Mouse (Mus musculus): ENCODE measurements at regions not wholly inside any gene's neighbourhood (a gene's known extent, or its start where the extent isn't known, plus 50 kb on each side); places are given as distances from the start of the nearest gene placed in this dataset.

DNA sequence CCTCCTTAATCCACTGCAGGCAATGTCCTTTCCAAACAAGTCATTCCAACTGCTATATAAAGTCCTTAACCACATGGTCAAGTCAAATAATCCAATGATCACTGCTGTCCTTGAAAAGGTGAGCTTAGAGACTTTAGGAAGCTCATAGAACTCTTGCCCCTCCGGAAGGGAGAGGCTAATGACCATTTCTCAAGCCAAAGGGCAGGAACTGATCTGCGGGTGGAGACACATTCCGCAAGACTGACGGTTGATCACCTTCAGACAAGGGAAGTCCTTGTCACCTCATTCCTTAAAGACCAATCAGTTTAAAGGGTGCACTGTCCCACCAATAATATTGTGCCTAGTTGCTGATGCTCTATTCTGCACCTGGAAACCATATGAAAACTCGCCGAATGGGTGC lies 96.4 kb upstream of the Id4 start:
- H3K27ac ChIP-seq: peak overlapping the region; percentile 22; the same call in 1 of the 2 replicates
- no peak overlapping the region for H3K4me3 ChIP-seq
- no peaks in the 10 kb centered on the region for H3K27me3 ChIP-seq (ENCODE audit: poor library complexity, severe bottlenecking)
- no peaks in the 10 kb centered on the region for H3K9me3 ChIP-seq
- H3K36me3 ChIP-seq (replicated peaks): no peaks in the 10 kb centered on the region
- no peak for DNase-seq (ENCODE audit: extremely low spot score, low spot score)
- H3K4me1 ChIP-seq: peaks cover 44% of the 10 kb centered on the region
- WGBS: 94% methylated on average over 6 of the region's 6 CpGs

DNA sequence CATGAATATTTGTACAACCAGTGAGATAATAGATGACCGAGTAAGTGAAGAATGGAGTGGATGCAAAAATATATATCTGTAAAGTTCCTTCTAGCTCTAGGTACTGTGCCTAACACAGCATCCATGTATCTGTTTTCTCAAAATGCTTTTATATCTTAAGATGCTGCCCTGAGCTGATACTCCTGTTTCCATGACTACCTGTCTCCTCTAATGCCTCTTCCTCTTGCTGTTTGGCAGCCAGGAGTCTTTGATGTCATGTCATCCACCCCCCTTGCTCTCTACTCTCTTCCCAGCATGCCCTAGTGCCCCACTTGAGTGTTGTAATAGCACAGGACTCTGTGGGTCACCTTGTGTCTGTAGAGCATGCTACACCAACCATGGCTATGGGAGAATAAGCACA lies 95.2 kb upstream of the Id4 start:
- Histone ChIP-seq H3K9me3 (no peaks in the 10 kb centered on the region), H3K36me3 (replicated peaks) (no peaks in the 10 kb centered on the region), H3K27ac (peak overlapping the region; percentile 53), H3K4me1 (peaks cover 38% of the 10 kb centered on the region), H3K4me3 (no peak overlapping the region), H3K27me3 (ENCODE audit: poor library complexity, severe bottlenecking) (no peaks in the 10 kb centered on the region)
- 93% methylated on average over 1 of the region's 1 CpGs for WGBS
- DNase-seq (ENCODE audit: extremely low spot score, low spot score): no peak

- Histone ChIP-seq H3K9me3 (no peaks in the 10 kb centered on the region), H3K4me3 (no peak overlapping the region), H3K27ac (peak overlapping the region; percentile 65; the same call in 1 of the 2 replicates), H3K4me1 (peaks cover 44% of the 10 kb centered on the region), H3K36me3 (replicated peaks) (no peaks in the 10 kb centered on the region), H3K27me3 (ENCODE audit: poor library complexity, severe bottlenecking) (no peaks in the 10 kb centered on the region)
- 28% methylated on average over 8 of the region's 8 CpGs for whole genome bisulfite sequencing
- no peak for DNase-seq (ENCODE audit: extremely low spot score, low spot score)
These were observed 93.1 kb upstream of the Id4 start for GRCm38 (mm10) chr13:48167976-48168375.

DNA sequence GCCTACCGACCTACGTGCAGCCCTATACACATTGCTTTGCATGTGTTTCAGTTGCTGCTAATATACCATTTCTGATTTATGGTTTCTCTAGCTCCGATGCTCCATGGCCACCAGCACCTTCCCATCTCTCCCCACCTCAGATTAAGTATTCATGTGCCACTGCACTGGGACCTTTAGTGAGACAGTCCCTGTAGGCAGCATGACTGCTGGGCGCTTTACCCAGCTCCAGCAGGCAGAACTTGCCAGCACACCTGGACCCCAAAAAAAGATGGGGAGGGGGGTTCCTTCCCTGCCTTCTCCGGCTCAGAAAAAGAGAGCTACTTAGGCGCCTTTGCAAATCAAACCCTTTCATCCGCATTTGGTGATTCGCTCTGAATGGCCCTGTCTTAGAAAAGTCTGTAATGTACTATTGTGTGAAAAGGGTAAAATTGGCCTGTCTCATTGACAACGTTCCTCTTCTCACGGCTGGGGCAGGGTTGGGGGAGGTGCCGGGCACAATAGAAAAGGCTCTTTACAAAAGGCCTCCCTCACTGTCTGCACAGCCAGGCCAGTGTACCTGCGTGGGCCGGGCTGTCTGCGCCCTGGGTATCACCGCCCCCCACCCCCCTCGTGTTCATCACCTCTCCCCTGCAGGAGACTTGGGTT lies 89.6 kb upstream of the Id4 start:
- peak overlapping the region; percentile 11; the same call in 1 of the 2 replicates for H3K4me3 ChIP-seq
- 24% methylated on average over 16 of the region's 16 CpGs for WGBS
- peak; percentile 41 for DNase-seq (ENCODE audit: extremely low spot score, low spot score)

DNA sequence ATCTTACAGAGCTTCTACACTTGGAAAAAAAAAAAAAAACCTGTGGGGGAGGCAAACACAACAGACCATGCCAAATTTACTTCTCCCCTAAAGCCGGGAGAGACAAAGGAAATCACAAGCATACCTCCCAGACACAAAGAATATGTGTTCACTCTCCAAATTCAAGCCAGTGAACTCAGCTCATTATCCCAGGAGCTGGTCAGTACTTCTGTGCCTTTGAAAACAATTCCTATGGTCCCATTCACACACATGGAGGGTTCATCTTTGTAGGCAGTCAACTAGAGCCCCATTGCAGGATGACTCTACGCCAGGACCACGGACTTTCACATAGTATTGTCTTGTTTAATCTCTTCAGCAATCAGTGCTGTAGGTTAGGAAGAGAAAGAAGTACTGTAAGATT lies 89.0 kb upstream of the Id4 start:
- H3K27ac ChIP-seq: peak overlapping the region; percentile 90
- H3K4me1 ChIP-seq: peaks cover 48% of the 10 kb centered on the region
- H3K4me3 ChIP-seq: peak overlapping the region; percentile 11; the same call in 1 of the 2 replicates
- no peaks in the 10 kb centered on the region for H3K27me3 ChIP-seq (ENCODE audit: poor library complexity, severe bottlenecking)
- no peak for DNase-seq (ENCODE audit: extremely low spot score, low spot score)
- WGBS: 28% methylated on average over 3 of the region's 3 CpGs
- H3K9me3 ChIP-seq: no peaks in the 10 kb centered on the region
- H3K36me3 ChIP-seq (replicated peaks): no peaks in the 10 kb centered on the region

More for the DNA sequence above, 89.6 kb upstream of the Id4 start:
- no peaks in the 10 kb centered on the region for H3K9me3 ChIP-seq
- H3K27ac ChIP-seq: peak overlapping the region; percentile 90
- H3K27me3 ChIP-seq (ENCODE audit: poor library complexity, severe bottlenecking): no peaks in the 10 kb centered on the region
- H3K4me1 ChIP-seq: peaks cover 48% of the 10 kb centered on the region
- no peaks in the 10 kb centered on the region for H3K36me3 ChIP-seq (replicated peaks)

DNA sequence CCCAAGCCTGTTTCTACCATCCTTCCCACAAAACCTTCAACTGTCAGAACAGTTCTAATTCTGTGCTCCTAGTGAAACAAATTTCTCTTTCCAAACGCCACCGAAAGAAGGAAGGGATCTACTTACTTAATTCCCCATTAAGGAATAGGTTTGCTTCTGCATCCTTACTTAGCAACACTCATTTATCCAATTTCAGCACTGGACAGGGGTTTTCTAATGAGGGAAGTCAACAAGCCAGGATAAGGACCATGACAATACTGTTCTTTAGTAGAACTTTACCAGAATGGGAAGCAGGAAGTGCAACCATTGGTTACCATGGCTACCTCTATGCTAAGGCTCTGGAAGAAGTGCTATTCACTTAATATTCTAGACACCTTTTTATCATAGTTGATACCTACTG lies 68.6 kb upstream of the Id4 start:
- Histone ChIP-seq H3K36me3 (replicated peaks) (no peaks in the 10 kb centered on the region), H3K27ac (no peak overlapping the region), H3K4me3 (no peak overlapping the region), H3K9me3 (no peaks in the 10 kb centered on the region), H3K27me3 (ENCODE audit: poor library complexity, severe bottlenecking) (no peaks in the 10 kb centered on the region), H3K4me1 (no peaks in the 10 kb centered on the region)
- 88% methylated on average over 2 of the region's 2 CpGs for WGBS
- no peak for DNase-seq (ENCODE audit: extremely low spot score, low spot score)

- H3K4me1 ChIP-seq: no peaks in the 10 kb centered on the region
- H3K4me3 ChIP-seq: no peak overlapping the region
- H3K36me3 ChIP-seq (replicated peaks): no peaks in the 10 kb centered on the region
- no peak for DNase-seq (ENCODE audit: extremely low spot score, low spot score)
- H3K9me3 ChIP-seq: no peaks in the 10 kb centered on the region
- no peaks in the 10 kb centered on the region for H3K27me3 ChIP-seq (ENCODE audit: poor library complexity, severe bottlenecking)
- WGBS: 90% methylated on average over 5 of the region's 5 CpGs
- no peak overlapping the region for H3K27ac ChIP-seq
These were observed 67.1 kb upstream of the Id4 start for GRCm38 (mm10) chr13:48193942-48194341.

DNA sequence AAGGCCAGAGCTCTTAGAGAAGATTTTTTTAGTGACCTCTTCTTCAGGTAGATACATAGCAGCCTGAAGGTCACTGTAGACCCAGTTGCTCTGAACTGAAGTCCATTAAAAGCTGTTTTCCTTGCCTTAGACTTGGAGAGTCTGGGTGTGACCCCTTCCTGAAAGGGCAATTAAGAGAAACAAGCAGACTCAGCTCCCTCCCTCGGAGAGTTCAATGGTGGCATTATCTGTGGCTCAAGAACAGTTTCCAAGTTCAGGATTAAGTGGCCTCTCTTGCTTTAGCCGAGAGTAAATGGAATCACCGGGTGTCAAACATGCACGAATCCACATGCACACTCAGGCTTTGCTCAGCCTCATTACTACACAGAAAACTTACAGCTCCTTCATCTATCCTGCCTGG lies 53.2 kb upstream of the Id4 start:
- DNase-seq (ENCODE audit: extremely low spot score, low spot score): no peak
- H3K9me3 ChIP-seq: no peaks in the 10 kb centered on the region
- H3K27ac ChIP-seq: no peak overlapping the region; the same call in 1 of the 2 replicates
- WGBS: 37% methylated on average over 4 of the region's 4 CpGs
- H3K36me3 ChIP-seq (replicated peaks): no peaks in the 10 kb centered on the region
- no peak overlapping the region for H3K4me3 ChIP-seq
- peaks cover 11% of the 10 kb centered on the region for H3K4me1 ChIP-seq
- H3K27me3 ChIP-seq (ENCODE audit: poor library complexity, severe bottlenecking): no peaks in the 10 kb centered on the region
